Mouse (Mus musculus) T-helper 1 cell (primary cell): Measurements from ENCODE around the gene Pym1.

Source experiments
- in situ Hi-C: fragments of 300-600 bp; cut with MboI, MseI; formaldehyde crosslinking; loops from one replicate; pipeline ENCODE4 v1.15.1; 2025; ENCODE audit warnings: high pct_unique_total_duplicates

Pym1 gene

GRCm38 (mm10) chr10:128804271-128805091, 56.8 kb downstream of the Pym1 start, which contains the start of gene Tmem198b:
Gene Tmem198b, minus strand, starts transcription at chr10:128804370.
- in situ Hi-C loops: loop anchor here (5.0 kb wide), 1 partner anchor 52 kb away; no protein-coding TSS in a partner anchor

GRCm38 (mm10) chr10:128805092-128806000, 57.7 kb downstream of the Pym1 start:
- in situ Hi-C loops: no loop called here

GRCm38 (mm10) chr10:128806086-128806485, 58.4 kb downstream of the Pym1 start:
- in situ Hi-C loops: no loop called here

- in situ Hi-C loops: no loop called here
Observed at GRCm38 (mm10) chr10:128807018-128807417, 59.3 kb downstream of the Pym1 start.
